Mouse (Mus musculus) lung, postnatal 0 days (tissue): ENCODE measurements around the gene Grin1. TPM values are rescaled to one million over a fixed set of nuclear protein-coding genes. Genes with fewer than 3 reads are reported as not detected.

Experiments
- ATAC-seq: fragments of 200-750 bp; cut with Nextera tagmentation; 2 replicates; pipeline ENCODE4 v1.8.0; 2017; ENCODE audit warnings: moderate library complexity
- DNase-seq: peaks from one replicate; pipeline ENCODE4 v3.0.0-alpha.2; 2016; ENCODE audit warnings: low spot score
- H3K27ac ChIP-seq: fragments of 300-500 bp; sonication (generic); 2 replicates; pipeline ENCODE4 v1.5.1; 2014; ENCODE audit warnings: antibody characterized with exemption, mild to moderate bottlenecking, low read length, mixed read lengths
- H3K27me3 ChIP-seq: fragments of 300-500 bp; sonication (generic); replicated peaks from 2 replicates; pipeline ENCODE4 v1.6.1; 2014; ENCODE audit warnings: low read length, mixed read lengths; ENCODE audit not compliant: insufficient read depth
- H3K36me3 ChIP-seq: fragments of 300-500 bp; sonication (generic); 2 replicates; pipeline ENCODE4 v1.6.1; 2014; ENCODE audit warnings: low read length, mixed read lengths; ENCODE audit not compliant: insufficient read depth
- H3K4me1 ChIP-seq: fragments of 300-500 bp; sonication (generic); 2 replicates; pipeline ENCODE4 v1.6.1; 2014; ENCODE audit warnings: antibody characterized with exemption, low read depth, low read length, mixed read lengths; ENCODE audit not compliant: insufficient read depth
- H3K4me2 ChIP-seq: fragments of 300-500 bp; sonication (generic); replicated peaks from 2 replicates; pipeline ENCODE4 v1.6.1; 2014; ENCODE audit warnings: low read depth, mild to moderate bottlenecking, low read length, moderate library complexity, mixed read lengths
- H3K4me3 ChIP-seq: fragments of 300-500 bp; sonication (generic); 2 replicates; pipeline ENCODE4 v1.5.1; 2014; ENCODE audit warnings: low read depth, low read length
- H3K9ac ChIP-seq: fragments of 300-500 bp; sonication (generic); replicated peaks from 2 replicates; pipeline ENCODE4 v1.6.1; 2014; ENCODE audit warnings: low read depth, mild to moderate bottlenecking
- H3K9me3 ChIP-seq: fragments of 300-500 bp; sonication (generic); 2 replicates; pipeline ENCODE4 v1.6.1; 2016; ENCODE audit warnings: low read length, mixed read lengths
- CTCF ChIP-seq: IDR thresholded peaks from 2 replicates; pipeline ENCODE4 v1.5.1; 2016; ENCODE audit warnings: antibody characterized with exemption, mild to moderate bottlenecking
- EP300 ChIP-seq: IDR thresholded peaks from 2 replicates; pipeline ENCODE4 v1.6.1; 2016; ENCODE audit warnings: antibody characterized with exemption, mild to moderate bottlenecking, control low read depth
- WGBS: fragments of 180-500 bp; shearing (Covaris S2); extraction: QIAGEN DNeasy Blood & Tissue Kit; methylation state at CpG from one replicate; pipeline ENCODE4 v1.1.7; 2014; 5-methylcytosine and 5-hydroxymethylcytosine counted together
- polyA plus RNA-seq: library from polyadenylated mRNA; unstranded; fragments of >200 nt; fragmentation: Nextera tagmentation; extraction: Ambion mirVana; gene quantifications from 2 replicates; pipeline ENCODE4 v1.2.1, GENCODE M21; 2015

Gene Grin1
- polyA plus RNA-seq, 1 experiment from 2014 or later = 0.36 TPM

- Histone ChIP-seq H3K4me3 (no peak overlapping the region), H3K36me3 (no peaks in the 10 kb centered on the region), H3K9ac (no peak overlapping the region), H3K27ac (no peak overlapping the region), H3K4me1 (no peaks in the 10 kb centered on the region), H3K9me3 (no peaks in the 10 kb centered on the region), H3K27me3 (no peaks in the 10 kb centered on the region), H3K4me2 (no peak overlapping the region)
- WGBS = 75% methylated on average over 2 of the region's 2 CpGs
- ATAC-seq (no peak), DNase-seq (no peak)
- no peak for TF ChIP-seq EP300
- TF ChIP-seq CTCF = no peak
Observed at GRCm38 (mm10) chr2:25326036-25326435, 7.0 kb upstream of the Grin1 start.

DNA sequence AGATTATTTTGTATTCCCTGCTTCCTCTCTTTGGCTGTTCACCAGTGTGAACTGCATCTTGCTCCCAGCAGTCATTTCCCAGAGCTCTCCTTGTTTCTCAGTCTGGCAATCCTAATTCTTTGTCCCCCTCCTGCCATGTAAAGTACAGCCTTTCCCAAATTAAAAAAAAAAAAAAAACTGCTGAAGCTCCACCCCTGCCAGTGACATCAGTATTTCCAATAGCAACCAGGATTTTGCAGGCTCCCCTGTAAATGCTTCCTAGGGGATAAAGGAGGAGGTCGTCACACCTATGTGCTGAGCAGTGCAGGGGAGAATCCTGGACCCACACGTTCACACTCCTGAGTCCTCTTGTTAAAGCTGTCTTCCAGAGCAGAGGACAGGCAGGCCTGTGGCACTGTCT lies 1.1 kb upstream of the Grin1 start:
- no peak for TF ChIP-seq EP300
- TF ChIP-seq CTCF = no peak
- WGBS = 33% methylated on average over 2 of the region's 2 CpGs

GRCm38 (mm10) chr2:25318119-25318966 lies 644 bp downstream of the Grin1 start:
- 4% methylated on average over 31 of the region's 31 CpGs for WGBS
- no peak for DNase-seq
- H3K36me3 ChIP-seq = no peaks in the 10 kb centered on the region
- TF ChIP-seq CTCF (no peak), EP300 (no peak)
- no peak overlapping the region for H3K4me3 ChIP-seq
- H3K4me2 ChIP-seq = peak overlapping the region; percentile 33
- H3K27me3 ChIP-seq = peaks cover 8% of the 10 kb centered on the region
- ATAC-seq = no peak
- no peaks in the 10 kb centered on the region for H3K4me1 ChIP-seq
- H3K27ac ChIP-seq = no peak overlapping the region
- no peak overlapping the region for H3K9ac ChIP-seq
- H3K9me3 ChIP-seq = no peaks in the 10 kb centered on the region

More for the DNA sequence above, 1.1 kb upstream of the Grin1 start:
- peaks cover 8% of the 10 kb centered on the region for H3K27me3 ChIP-seq
- H3K9me3 ChIP-seq = no peaks in the 10 kb centered on the region
- H3K4me2 ChIP-seq = no peak overlapping the region
- H3K9ac ChIP-seq = no peak overlapping the region
- H3K4me1 ChIP-seq = no peaks in the 10 kb centered on the region
- H3K4me3 ChIP-seq = no peak overlapping the region
- H3K36me3 ChIP-seq = no peaks in the 10 kb centered on the region
- H3K27ac ChIP-seq = no peak overlapping the region
- no peak for ATAC-seq
- no peak for DNase-seq

GRCm38 (mm10) chr2:25311491-25311891 lies 7.5 kb downstream of the Grin1 start:
- WGBS = 4% methylated on average over 11 of the region's 11 CpGs
- Histone ChIP-seq H3K4me1 (no peaks in the 10 kb centered on the region), H3K9me3 (no peaks in the 10 kb centered on the region), H3K9ac (no peak overlapping the region), H3K4me3 (no peak overlapping the region), H3K27ac (no peak overlapping the region), H3K4me2 (no peak overlapping the region), H3K27me3 (peaks cover 12% of the 10 kb centered on the region), H3K36me3 (no peaks in the 10 kb centered on the region)
- ATAC-seq (no peak), DNase-seq (no peak)
- TF ChIP-seq EP300 (no peak), CTCF (no peak)

DNA sequence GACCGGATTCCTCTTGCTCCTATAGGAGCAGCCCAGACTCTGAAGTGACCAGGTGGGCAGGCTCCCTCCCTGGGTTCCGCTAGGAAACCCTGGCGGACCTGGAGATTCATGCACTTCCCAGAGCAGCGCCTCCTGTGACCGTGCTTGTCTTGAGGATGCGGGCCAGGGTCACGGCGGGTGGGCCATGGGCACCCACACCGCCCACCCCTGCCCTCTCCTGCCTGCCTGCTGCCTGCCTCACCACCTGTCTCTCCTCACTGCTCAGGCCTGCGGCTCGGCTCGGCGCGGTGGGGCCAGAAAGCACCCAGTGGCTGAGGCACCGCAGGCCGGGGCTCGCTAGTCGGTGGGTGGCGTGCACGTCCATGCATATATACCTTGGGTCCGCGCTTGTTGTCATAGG lies 8.0 kb downstream of the Grin1 start:
- no peaks in the 10 kb centered on the region for H3K9me3 ChIP-seq
- WGBS = 3% methylated on average over 22 of the region's 22 CpGs
- H3K4me3 ChIP-seq = no peak overlapping the region
- H3K36me3 ChIP-seq = no peaks in the 10 kb centered on the region
- no peak for ATAC-seq
- no peak overlapping the region for H3K9ac ChIP-seq
- no peak for DNase-seq
- peaks cover 12% of the 10 kb centered on the region for H3K27me3 ChIP-seq
- TF ChIP-seq EP300 (no peak), CTCF (no peak)
- H3K4me2 ChIP-seq = no peak overlapping the region
- H3K4me1 ChIP-seq = no peaks in the 10 kb centered on the region
- no peak overlapping the region for H3K27ac ChIP-seq

DNA sequence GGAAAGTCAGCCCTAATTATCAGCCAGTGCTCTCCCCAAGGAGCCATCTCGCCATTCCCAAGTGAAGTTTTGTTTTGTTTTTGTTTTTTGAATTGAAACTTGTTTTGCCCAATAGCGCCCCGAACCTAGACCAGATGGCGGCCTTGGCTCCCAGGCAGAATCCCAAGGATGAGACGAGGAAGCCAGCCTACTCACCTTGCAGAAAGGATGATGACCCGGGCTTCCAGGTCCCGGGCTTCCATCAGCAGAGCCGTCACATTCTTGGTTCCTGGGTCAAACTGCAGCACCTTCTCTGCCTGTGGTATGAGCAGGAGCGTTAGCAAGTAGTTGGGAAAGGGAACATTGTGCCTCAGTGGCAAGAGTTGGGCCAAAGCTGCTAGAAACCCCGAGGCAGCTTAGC lies 8.8 kb downstream of the Grin1 start:
- ATAC-seq (no peak), DNase-seq (no peak)
- Histone ChIP-seq H3K27ac (no peak overlapping the region), H3K4me1 (no peaks in the 10 kb centered on the region), H3K9me3 (no peaks in the 10 kb centered on the region), H3K9ac (no peak overlapping the region), H3K4me2 (no peak overlapping the region), H3K36me3 (no peaks in the 10 kb centered on the region), H3K27me3 (peaks cover 18% of the 10 kb centered on the region), H3K4me3 (no peak overlapping the region)
- 50% methylated on average over 10 of the region's 10 CpGs for WGBS
- TF ChIP-seq EP300 = no peak
- no peak for TF ChIP-seq CTCF
